Mouse (Mus musculus): ENCODE data around the gene Myo1f. TPM values are rescaled to one million over a fixed set of nuclear protein-coding genes. Genes with fewer than 3 reads are reported as not detected.

Gene Myo1f
- polyA plus RNA-seq, 1 experiment from 2014 or later, result 1.8 TPM

DNA sequence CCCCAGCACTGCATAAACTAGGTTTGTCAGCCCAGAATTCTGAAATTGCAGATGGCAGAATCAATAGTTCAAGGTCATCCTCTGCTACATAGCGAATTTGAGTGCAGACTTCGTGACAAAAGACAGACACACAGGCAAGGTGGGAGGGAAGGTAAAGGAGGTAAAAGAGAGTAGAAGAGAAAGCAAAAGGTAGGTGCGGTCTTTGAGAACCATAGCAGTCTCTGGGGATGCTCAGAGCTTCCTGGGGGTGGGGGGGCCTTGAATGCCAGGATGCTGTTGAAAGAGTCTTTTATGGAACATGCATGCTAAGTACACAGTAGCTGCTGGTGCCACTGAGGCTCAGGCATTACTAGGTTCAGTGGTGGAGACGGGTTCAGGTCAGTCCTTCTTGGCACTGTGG lies 2.4 kb downstream of the Myo1f start:
- Histone ChIP-seq H3K9me3 (ENCODE audit: control insufficient read depth, low read length) (no peaks in the 10 kb centered on the region), H3K27me3 (ENCODE audit: control insufficient read depth, insufficient read depth, low read length) (no peaks in the 10 kb centered on the region), H3K27ac (replicated peaks; ENCODE audit: low read depth, low read length) (no peak overlapping the region), H3K36me3 (ENCODE audit: control insufficient read depth, insufficient read depth, low read length) (no peaks in the 10 kb centered on the region), H3K4me1 (ENCODE audit: control insufficient read depth, insufficient read depth, low read length) (no peaks in the 10 kb centered on the region), H3K4me2 (ENCODE audit: low read length) (no peak overlapping the region), H3K4me3 (replicated peaks; ENCODE audit: low read depth, low read length) (no peak overlapping the region), H3K9ac (replicated peaks; ENCODE audit: low read length) (no peak overlapping the region)
- no peak for DNase-seq
- 80% methylated on average over 4 of the region's 4 CpGs for WGBS
- no peak for ATAC-seq (ENCODE audit: low FRiP score, low TSS enrichment)

DNA sequence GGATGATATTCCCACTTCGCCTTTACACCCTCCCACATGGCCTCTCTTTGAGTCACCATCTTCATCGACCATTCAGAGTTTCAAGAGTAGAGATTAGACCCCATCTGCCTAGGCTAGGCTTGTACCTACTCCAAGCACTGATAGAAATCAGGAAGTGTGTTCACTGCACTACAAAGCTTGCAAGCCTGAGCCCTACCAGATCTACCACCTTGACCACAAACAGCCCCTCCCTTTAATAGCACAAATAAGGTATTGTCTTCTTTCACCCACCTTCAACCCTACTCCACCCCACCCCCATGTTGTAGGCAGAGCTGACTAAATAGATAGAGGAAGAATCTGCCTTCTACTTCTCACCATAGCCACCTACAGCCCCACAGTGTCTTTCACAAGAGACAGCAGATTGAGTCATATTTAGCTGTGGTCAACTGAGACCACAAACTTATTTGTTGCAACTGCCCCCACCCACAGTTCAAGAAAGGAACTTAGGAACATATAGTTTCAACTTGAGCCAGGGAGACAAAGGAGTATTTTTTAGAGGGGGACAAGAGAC lies 8.1 kb downstream of the Myo1f start:
- no peak overlapping the region for H3K4me3 ChIP-seq (replicated peaks; ENCODE audit: low read depth, low read length)
- H3K27ac ChIP-seq (replicated peaks; ENCODE audit: low read depth, low read length), result no peak overlapping the region
- no peak overlapping the region for H3K9ac ChIP-seq (replicated peaks; ENCODE audit: low read length)
- H3K36me3 ChIP-seq (ENCODE audit: control insufficient read depth, insufficient read depth, low read length), result no peaks in the 10 kb centered on the region
- DNase-seq (no peak), ATAC-seq (ENCODE audit: low FRiP score, low TSS enrichment) (no peak)
- no peaks in the 10 kb centered on the region for H3K9me3 ChIP-seq (ENCODE audit: control insufficient read depth, low read length)
- WGBS, result 75% methylated on average over 2 of the region's 2 CpGs
- H3K4me2 ChIP-seq (ENCODE audit: low read length), result no peak overlapping the region
- no peaks in the 10 kb centered on the region for H3K27me3 ChIP-seq (ENCODE audit: control insufficient read depth, insufficient read depth, low read length)
- no peaks in the 10 kb centered on the region for H3K4me1 ChIP-seq (ENCODE audit: control insufficient read depth, insufficient read depth, low read length)

DNA sequence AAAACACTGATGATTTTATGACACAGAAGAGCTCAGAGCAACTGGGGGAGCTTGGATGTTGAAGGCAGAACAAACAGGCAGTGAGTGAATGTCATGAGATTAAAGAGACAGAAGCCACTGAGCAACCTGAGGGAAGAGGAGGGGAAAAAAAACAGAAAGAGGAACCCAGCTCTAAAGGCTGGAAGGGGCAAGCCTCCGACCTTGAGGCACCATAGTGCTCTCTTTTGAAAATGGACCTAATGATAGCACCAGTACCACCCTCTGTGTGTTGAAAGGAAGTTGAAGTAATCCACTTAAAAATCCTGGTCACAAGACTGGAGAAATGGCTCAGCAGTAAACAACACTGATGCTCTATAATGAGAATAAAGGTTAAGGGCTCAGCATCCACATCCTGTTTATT lies 9.1 kb downstream of the Myo1f start:
- DNase-seq (no peak), ATAC-seq (ENCODE audit: low FRiP score, low TSS enrichment) (no peak)
- H3K27ac ChIP-seq (replicated peaks; ENCODE audit: low read depth, low read length), result no peak overlapping the region
- 70% methylated on average over 1 of the region's 1 CpGs for WGBS
- no peak overlapping the region for H3K4me2 ChIP-seq (ENCODE audit: low read length)
- H3K9me3 ChIP-seq (ENCODE audit: control insufficient read depth, low read length), result no peaks in the 10 kb centered on the region
- no peaks in the 10 kb centered on the region for H3K4me1 ChIP-seq (ENCODE audit: control insufficient read depth, insufficient read depth, low read length)
- H3K4me3 ChIP-seq (replicated peaks; ENCODE audit: low read depth, low read length), result no peak overlapping the region
- H3K27me3 ChIP-seq (ENCODE audit: control insufficient read depth, insufficient read depth, low read length), result no peaks in the 10 kb centered on the region
- H3K9ac ChIP-seq (replicated peaks; ENCODE audit: low read length), result no peak overlapping the region
- no peaks in the 10 kb centered on the region for H3K36me3 ChIP-seq (ENCODE audit: control insufficient read depth, insufficient read depth, low read length)

DNA sequence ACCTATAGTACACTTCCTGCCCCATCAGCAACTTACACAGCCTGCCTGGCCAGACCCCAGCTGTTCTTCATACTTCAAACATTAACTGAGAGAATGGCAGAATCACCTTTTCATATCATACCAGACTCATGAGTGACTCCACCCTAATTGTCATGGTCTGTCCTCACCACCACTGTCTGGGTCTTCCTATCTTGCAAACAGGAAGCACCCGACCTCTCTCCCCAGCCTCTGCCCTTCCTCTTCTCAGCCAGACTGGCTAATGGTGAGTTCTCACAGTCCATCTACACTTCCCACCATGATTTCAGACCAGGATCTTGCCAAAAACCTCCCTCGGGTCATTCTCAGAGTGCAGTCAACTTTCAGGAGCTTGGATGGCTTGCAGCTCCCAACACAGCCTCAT lies 10.7 kb downstream of the Myo1f start:
- ATAC-seq (ENCODE audit: low FRiP score, low TSS enrichment), result no peak
- Histone ChIP-seq H3K4me1 (ENCODE audit: control insufficient read depth, insufficient read depth, low read length) (no peaks in the 10 kb centered on the region), H3K9ac (replicated peaks; ENCODE audit: low read length) (no peak overlapping the region), H3K4me3 (replicated peaks; ENCODE audit: low read depth, low read length) (no peak overlapping the region), H3K4me2 (ENCODE audit: low read length) (no peak overlapping the region), H3K36me3 (ENCODE audit: control insufficient read depth, insufficient read depth, low read length) (no peaks in the 10 kb centered on the region), H3K27ac (replicated peaks; ENCODE audit: low read depth, low read length) (no peak overlapping the region), H3K27me3 (ENCODE audit: control insufficient read depth, insufficient read depth, low read length) (no peaks in the 10 kb centered on the region), H3K9me3 (ENCODE audit: control insufficient read depth, low read length) (no peaks in the 10 kb centered on the region)
- WGBS, result 84% methylated on average over 2 of the region's 2 CpGs
- DNase-seq, result no peak

DNA sequence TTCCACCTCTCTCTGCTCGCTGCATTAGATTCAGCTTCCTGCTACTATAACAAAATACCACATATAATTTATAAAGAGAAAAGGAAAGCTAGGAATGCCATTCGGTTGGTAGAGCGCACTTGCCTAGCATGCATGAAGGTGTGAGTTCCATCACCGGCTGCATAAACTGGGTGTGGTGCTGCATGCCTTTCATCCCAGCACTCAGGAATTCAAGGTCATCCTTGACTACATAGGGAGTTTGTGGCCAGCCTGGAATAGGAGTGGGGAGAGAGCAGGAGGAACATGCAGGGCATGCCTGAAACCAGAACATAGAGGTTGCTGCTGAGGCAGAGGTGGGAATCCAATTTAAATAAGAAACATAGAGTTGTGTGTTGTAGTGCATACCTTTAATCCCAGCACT lies 28.6 kb downstream of the Myo1f start:
- H3K4me3 ChIP-seq (replicated peaks; ENCODE audit: low read depth, low read length), result no peak overlapping the region
- no peaks in the 10 kb centered on the region for H3K4me1 ChIP-seq (ENCODE audit: control insufficient read depth, insufficient read depth, low read length)
- no peak overlapping the region for H3K27ac ChIP-seq (replicated peaks; ENCODE audit: low read depth, low read length)
- no peaks in the 10 kb centered on the region for H3K9me3 ChIP-seq (ENCODE audit: control insufficient read depth, low read length)
- WGBS, result 90% methylated on average over 4 of the region's 4 CpGs
- no peaks in the 10 kb centered on the region for H3K27me3 ChIP-seq (ENCODE audit: control insufficient read depth, insufficient read depth, low read length)
- no peak overlapping the region for H3K9ac ChIP-seq (replicated peaks; ENCODE audit: low read length)
- ATAC-seq (ENCODE audit: low FRiP score, low TSS enrichment) (no peak), DNase-seq (no peak)
- no peak overlapping the region for H3K4me2 ChIP-seq (ENCODE audit: low read length)
- no peaks in the 10 kb centered on the region for H3K36me3 ChIP-seq (ENCODE audit: control insufficient read depth, insufficient read depth, low read length)

DNA sequence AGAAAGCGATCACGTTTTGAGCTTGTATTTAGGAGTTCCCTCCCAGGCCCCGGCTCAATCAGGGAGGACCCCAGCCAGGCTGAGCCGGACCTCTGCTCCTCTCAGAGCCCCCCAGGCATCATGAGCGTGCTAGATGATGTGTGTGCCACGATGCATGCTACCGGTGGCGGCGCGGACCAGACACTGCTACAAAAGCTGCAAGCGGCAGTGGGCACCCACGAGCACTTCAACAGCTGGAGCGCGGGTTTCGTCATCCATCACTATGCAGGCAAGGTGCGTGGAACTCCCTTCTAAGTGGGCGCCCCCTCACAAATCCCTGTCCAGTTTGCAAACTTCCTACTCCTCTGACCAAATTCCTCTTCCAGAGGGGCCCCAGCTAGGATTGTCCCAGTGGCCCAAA lies 30.5 kb downstream of the Myo1f start:
- H3K27ac ChIP-seq (replicated peaks; ENCODE audit: low read depth, low read length), result no peak overlapping the region
- H3K4me1 ChIP-seq (ENCODE audit: control insufficient read depth, insufficient read depth, low read length), result no peaks in the 10 kb centered on the region
- no peaks in the 10 kb centered on the region for H3K36me3 ChIP-seq (ENCODE audit: control insufficient read depth, insufficient read depth, low read length)
- 69% methylated on average over 17 of the region's 17 CpGs for WGBS
- no peak overlapping the region for H3K9ac ChIP-seq (replicated peaks; ENCODE audit: low read length)
- no peaks in the 10 kb centered on the region for H3K27me3 ChIP-seq (ENCODE audit: control insufficient read depth, insufficient read depth, low read length)
- ATAC-seq (ENCODE audit: low FRiP score, low TSS enrichment) (no peak), DNase-seq (no peak)
- no peaks in the 10 kb centered on the region for H3K9me3 ChIP-seq (ENCODE audit: control insufficient read depth, low read length)
- H3K4me2 ChIP-seq (ENCODE audit: low read length), result no peak overlapping the region
- H3K4me3 ChIP-seq (replicated peaks; ENCODE audit: low read depth, low read length), result no peak overlapping the region

DNA sequence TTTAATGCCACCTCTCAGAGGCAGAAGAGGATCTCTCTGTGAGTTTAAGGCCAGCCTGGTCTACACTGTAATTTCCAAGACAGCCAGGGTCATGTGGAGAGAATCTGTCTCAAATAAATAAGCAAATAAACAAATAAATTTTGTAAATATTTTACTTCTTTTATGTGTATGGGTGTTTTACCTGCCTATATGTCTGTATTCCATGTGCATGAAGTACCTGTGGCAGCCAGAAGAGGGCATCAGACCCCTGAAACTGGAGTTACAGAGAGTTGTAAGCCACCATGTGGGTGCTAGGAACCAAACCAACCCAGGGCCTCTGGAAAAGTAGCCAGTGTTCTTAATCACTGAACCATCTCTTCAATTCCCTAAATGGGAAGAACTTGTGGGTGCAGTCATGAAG lies 41.8 kb downstream of the Myo1f start:
- no peaks in the 10 kb centered on the region for H3K36me3 ChIP-seq (ENCODE audit: control insufficient read depth, insufficient read depth, low read length)
- no peak overlapping the region for H3K4me3 ChIP-seq (replicated peaks; ENCODE audit: low read depth, low read length)

DNA sequence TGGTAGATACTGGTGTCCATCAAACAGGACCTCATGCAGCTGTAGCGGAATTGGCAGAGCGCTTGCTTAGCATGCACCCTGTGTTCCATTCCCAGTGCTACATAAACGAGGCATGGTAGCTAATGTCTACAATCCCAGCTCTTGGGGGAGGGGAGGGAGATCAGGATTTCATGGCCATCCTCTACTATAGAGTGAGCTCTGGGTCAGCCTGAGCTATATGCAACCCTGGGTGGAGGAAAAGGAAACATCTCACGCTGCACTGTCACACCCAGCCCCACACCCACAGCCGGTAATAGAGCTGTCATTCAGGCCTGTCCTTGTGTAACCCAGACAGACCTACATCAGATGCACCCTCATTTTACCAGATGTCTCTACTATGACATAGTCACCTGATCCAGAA lies 43.0 kb downstream of the Myo1f start:
- DNase-seq (no peak), ATAC-seq (ENCODE audit: low FRiP score, low TSS enrichment) (no peak)
- Histone ChIP-seq H3K9me3 (ENCODE audit: control insufficient read depth, low read length) (0 out of 2 replicates have a peak, but pooled peaks cover 10% of the 10 kb centered on the region), H3K4me3 (replicated peaks; ENCODE audit: low read depth, low read length) (no peak overlapping the region), H3K27ac (replicated peaks; ENCODE audit: low read depth, low read length) (no peak overlapping the region), H3K36me3 (ENCODE audit: control insufficient read depth, insufficient read depth, low read length) (no peaks in the 10 kb centered on the region), H3K27me3 (ENCODE audit: control insufficient read depth, insufficient read depth, low read length) (no peaks in the 10 kb centered on the region), H3K4me2 (ENCODE audit: low read length) (no peak overlapping the region), H3K4me1 (ENCODE audit: control insufficient read depth, insufficient read depth, low read length) (no peaks in the 10 kb centered on the region), H3K9ac (replicated peaks; ENCODE audit: low read length) (no peak overlapping the region)
- 94% methylated on average over 5 of the region's 5 CpGs for WGBS

More for the DNA sequence above, 41.8 kb downstream of the Myo1f start:
- Histone ChIP-seq H3K9me3 (ENCODE audit: control insufficient read depth, low read length) (0 out of 2 replicates have a peak, but pooled peaks cover 10% of the 10 kb centered on the region), H3K27me3 (ENCODE audit: control insufficient read depth, insufficient read depth, low read length) (no peaks in the 10 kb centered on the region), H3K4me2 (ENCODE audit: low read length) (no peak overlapping the region), H3K4me1 (ENCODE audit: control insufficient read depth, insufficient read depth, low read length) (no peaks in the 10 kb centered on the region), H3K27ac (replicated peaks; ENCODE audit: low read depth, low read length) (no peak overlapping the region), H3K9ac (replicated peaks; ENCODE audit: low read length) (no peak overlapping the region)
- no peak for DNase-seq
- no peak for ATAC-seq (ENCODE audit: low FRiP score, low TSS enrichment)

DNA sequence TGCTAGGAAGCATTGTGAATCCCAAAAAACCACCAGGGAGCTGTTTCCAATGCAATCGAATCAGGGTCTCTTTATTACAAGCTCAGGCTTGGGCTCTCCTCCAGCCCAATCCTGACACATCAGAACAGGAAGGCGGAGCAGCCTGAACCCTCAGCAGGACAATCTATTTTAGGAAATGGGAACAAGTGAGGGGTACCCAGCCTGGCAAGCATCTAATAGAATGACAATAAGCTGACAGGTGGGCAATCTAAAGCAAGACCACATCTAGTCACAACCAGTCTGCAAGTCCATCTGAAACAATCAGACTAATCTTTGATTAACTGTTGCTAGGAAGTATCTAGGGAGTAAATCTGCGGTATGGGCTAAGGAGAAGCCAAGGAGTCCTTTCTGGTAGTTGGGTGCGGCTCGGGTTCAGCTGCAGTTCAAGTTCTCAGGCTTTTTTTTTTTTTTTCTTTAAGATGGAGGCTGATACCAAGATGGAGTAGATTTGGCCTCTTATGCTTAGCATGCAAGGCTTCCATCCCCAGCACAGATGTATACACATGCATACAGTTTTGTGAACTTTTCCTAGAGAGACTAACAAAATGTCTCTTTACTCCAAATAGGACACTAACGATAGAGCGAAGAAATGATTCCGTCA lies 44.4 kb downstream of the Myo1f start:
- ATAC-seq (ENCODE audit: low FRiP score, low TSS enrichment) (no peak), DNase-seq (no peak)
- Histone ChIP-seq H3K4me3 (replicated peaks; ENCODE audit: low read depth, low read length) (no peak overlapping the region), H3K27ac (replicated peaks; ENCODE audit: low read depth, low read length) (no peak overlapping the region), H3K4me1 (ENCODE audit: control insufficient read depth, insufficient read depth, low read length) (no peaks in the 10 kb centered on the region), H3K27me3 (ENCODE audit: control insufficient read depth, insufficient read depth, low read length) (no peaks in the 10 kb centered on the region), H3K4me2 (ENCODE audit: low read length) (no peak overlapping the region), H3K9me3 (ENCODE audit: control insufficient read depth, low read length) (0 out of 2 replicates have a peak, but pooled peaks cover 10% of the 10 kb centered on the region), H3K9ac (replicated peaks; ENCODE audit: low read length) (no peak overlapping the region), H3K36me3 (ENCODE audit: control insufficient read depth, insufficient read depth, low read length) (no peaks in the 10 kb centered on the region)
- WGBS, result 91% methylated on average over 8 of the region's 8 CpGs
